Mouse (Mus musculus): ENCODE data around the gene Cep290. TPM values are rescaled to one million over a fixed set of nuclear protein-coding genes. Genes with fewer than 3 reads are reported as not detected.

The Cep290 gene
- total RNA-seq (2023) = 1.5 TPM

DNA sequence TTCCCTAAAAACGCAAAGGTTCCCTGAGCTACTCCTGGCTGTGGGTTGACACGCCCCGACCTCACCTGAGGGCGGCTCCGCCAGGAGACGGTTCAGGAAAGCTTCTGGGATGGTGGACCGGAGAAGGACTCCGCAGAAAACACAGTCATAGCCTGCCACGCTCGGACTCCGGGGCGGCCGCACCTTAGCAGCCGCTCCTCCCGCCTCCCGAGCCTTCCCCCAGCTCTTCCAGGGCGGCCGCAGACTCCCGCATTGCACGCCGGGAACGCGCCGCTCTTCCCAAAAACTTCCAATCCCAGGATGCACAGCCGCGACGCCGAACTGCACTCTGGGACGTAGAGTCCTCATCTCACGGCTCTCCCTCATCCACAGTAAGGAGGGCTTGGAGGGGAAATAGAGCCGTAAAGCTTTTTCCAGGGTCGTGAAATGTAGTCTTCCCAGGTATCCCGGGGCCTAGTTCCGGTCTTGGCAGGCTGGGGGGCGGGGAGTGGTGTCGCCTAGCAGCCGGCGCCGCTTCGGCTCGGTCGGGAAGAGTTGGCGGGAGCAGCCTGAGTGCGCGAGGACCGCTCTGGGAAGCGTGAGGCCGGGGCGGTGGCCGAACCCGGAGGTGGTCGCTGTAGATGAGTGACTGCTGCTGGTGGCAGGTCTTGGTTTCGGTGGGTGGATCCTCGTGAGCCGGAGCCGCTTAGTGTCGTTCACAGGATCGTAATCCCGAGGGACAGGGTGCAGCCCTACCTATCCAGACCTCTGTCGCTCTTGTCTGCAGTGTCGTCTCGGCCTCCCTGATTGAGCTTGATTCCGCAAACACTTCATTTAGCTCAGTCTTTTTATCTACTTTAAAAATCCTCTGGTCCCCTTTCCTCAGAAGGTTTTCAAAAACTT, at the start of gene Cep290, which contains the start of gene Tmtc3:
TSS of gene Cep290 (plus strand) at position 462 of the 882 bp plus-strand sequence.
TSS of gene Tmtc3 (minus strand) at position 254 of the 882 bp plus-strand sequence.

DNA sequence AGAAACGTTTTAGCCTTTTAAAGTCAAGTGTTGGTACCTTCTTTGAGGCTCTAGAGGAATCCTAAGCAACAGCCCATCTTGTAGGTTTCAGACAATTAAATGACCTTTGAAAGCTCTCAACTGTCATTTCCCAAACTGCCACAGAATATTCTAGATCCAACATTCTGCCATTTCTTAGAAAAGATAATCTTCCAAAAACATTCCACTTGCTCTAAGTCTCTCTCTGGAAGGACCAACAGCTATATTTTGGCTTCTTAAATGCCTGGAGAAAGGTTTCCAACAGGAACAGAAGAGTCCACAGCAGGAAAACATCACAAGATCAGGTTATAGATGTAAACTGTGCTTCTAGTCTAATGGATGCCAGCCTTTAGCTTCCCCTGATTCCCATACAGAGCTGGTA, 103.0 kb downstream of the Cep290 start, which contains the start of the genes 4930430F08Rik and 1700017N19Rik:
TSS of gene 4930430F08Rik (minus strand) at position 101 of the 400 bp plus-strand sequence.
TSS of gene 1700017N19Rik (plus strand) at position 162 of the 400 bp plus-strand sequence.

Other genes starting within 250 kb of the Cep290 start
- not detected for gene Gm4301, start 151.9 kb upstream of the Cep290 start, total RNA-seq (2023)
- gene Gm4302, start 146.7 kb upstream of the Cep290 start, total RNA-seq (2023) = not detected
- not detected for gene Gm4303, start 141.6 kb upstream of the Cep290 start, total RNA-seq (2023)
- gene Gm4305, start 136.5 kb upstream of the Cep290 start, total RNA-seq (2023) = not detected
- not detected for gene Gm4307, start 126.2 kb upstream of the Cep290 start, total RNA-seq (2023)
- gene Gm4312, start 105.0 kb upstream of the Cep290 start, total RNA-seq (2023) = not detected
- 0.86 TPM for gene Tmtc3, start 208 bp upstream of the Cep290 start, total RNA-seq (2023)
- 5.2 TPM for gene 4930430F08Rik, start 102.9 kb downstream of the Cep290 start, total RNA-seq (2023)
- gene 1700017N19Rik, start 102.9 kb downstream of the Cep290 start, total RNA-seq (2023) = not detected

Data from CD4-positive naive resting alpha-beta T cell, adult 57 days (primary cell).